Mouse (Mus musculus) adrenal gland, adult 18-20 months (tissue): ENCODE measurements around the gene Dnajb3. TPM values are rescaled to one million over a fixed set of nuclear protein-coding genes. Genes with fewer than 3 reads are reported as not detected.

Source experiments
- DNase-seq, 2 experiments: peaks; one replicate each; pipeline ENCODE4 v3.0.0; 2021 to 2022; ENCODE audit warnings: low spot score in 2 of 2
- long read RNA-seq, 2 experiments: library from polyadenylated mRNA; stranded (forward); transcript quantifications; one replicate each; pipeline ENCODE4 v2.0.0; 2021
- total RNA-seq, 2 experiments: library from RNA; stranded (reverse); gene quantifications; 1 replicate in 1 of 2; 2 replicates in 1 of 2; pipeline ENCODE4 v1.2.3; 2021

Gene Dnajb3
- 1 to 10 TPM; 2.2 to 3.1 TPM for total RNA-seq
- long read RNA-seq, experiment 1, partial matches to known transcripts: 0 of 3 reads
- long read RNA-seq, experiment 1, other reads (novel, unspliced or antisense): 0 of 3 reads
- long read RNA-seq, experiment 2, transcript Dnajb3-201 (1 exons, 1,051 nt): major isoform, 5 of 5 reads
- long read RNA-seq, experiment 2, partial matches to known transcripts: 0 of 5 reads
- long read RNA-seq, experiment 2, other reads (novel, unspliced or antisense): 0 of 5 reads

DNA sequence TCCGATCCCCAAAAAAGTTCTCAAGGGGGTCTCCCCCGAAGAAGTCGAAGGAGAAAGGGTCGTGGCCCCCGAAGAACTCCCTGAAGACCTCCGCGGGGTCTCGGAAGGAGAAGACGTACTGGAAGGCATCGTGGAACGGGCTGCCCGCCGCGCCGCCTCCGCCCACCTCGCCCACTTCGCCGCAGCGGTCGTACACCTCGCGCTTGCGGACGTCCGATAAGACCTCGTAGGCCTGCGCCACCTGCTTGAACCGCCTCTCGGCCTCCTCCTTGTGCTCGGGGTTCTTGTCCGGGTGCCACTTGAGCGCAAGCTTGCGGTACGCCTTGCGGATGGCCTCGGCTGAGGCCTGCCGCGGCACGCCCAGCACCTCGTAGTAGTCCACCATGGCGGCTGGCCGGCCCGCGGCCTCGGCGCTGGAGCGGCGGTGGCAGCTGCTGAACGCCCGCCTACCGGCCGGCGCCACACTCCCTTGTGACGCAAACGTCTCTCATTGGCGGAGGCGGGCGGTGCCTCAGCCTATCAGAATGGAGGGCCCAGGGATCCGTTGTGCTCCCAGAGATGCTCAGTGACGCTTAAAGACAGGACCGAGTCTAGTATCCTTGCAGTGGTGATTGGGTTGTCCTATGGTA, at the start of gene Dnajb3:
TSS of gene Dnajb3 (minus strand) at position 489 of the 629 bp plus-strand sequence.
- DNase-seq: peak; percentile 65 to 71

DNA sequence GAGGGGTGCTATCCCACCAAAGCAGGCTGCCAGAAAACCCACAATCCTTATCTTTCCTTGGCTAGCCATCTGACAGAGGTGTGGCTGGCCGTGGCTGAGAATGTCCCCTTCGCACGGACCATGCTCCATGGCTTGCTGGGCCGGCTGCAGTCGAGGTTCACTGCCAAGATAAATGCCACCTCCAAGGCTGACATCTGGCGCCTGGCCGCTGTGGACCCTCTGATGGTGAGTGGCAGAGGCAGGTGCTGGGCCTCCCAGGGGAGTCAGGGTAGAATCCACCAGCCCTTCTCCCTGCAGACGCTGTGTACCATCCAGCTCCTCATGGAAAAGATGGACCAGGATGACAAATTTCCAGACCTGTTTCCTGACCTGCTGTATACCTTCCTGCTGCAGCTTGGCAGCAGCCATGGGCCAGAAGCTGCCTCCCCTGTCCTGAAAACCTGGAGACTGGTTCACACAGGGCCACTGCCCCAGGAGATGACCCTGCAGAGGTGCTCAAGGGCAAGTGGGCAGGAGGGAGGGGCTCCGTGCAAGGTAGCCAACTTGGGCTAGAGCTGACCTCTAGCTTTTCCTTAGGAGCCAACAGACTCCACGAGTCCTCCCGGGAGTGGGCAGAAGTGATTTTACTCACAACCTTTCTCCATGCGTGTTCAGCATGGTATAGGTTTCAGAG, 49.3 kb upstream of the Dnajb3 start:
- no peak for DNase-seq

DNA sequence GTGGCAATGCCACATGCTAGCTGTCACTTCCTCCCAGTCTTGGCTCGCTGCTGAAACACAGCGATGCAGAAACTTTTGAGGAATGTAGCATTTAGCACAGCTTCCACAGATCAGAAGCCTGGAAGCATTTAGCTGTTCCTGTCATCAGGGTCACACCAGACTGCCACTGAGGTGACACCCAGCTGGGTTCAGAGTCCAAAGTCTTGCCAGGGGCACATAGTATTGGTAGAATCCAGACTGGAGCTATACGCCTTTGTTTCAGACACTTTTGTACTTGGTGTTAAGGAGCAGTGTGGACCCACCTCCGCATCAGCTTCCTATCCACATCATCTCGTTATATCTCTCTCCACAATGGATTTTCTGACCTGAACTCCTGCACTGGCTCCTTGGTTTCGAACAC, 48.0 kb upstream of the Dnajb3 start:
- DNase-seq: no peak

DNA sequence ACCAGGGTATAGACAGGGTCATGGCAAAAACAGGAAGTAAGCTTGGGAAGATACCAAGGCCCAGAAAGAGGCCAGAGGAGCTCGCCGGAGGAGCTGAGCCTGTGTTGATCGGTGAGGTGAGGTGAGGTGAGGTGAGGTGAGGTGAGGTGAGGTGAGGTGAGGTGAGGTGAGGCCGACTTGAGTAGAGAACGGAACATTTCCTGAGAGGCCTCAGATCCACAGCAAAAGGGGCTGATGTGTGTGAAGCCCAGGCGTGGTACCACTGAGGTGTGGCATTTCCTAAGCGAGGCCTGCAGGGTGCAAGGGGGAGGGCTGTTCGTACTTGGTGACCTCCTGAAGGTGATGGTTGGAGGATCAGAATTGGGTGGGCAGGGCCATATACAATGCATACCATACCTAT, 47.5 kb upstream of the Dnajb3 start:
- DNase-seq: no peak

DNA sequence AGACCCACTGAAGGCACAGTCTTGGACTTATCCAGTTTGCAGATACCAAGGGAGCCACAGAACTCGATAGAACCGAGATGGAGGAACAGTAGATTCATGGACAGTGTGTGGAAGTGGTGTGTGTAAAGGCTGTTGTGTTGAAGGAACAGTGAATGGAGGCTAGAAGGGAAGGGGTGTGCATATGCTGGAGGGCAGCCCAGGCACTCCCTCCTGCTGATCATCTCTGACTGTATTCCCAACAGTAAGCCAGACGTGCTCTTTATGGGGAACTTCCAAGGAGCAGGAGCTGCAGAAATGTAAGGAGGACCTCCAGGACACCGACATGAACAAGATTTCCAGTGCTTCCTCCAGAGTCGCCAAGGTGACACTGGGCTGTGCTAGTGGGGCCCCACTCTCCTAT, 44.4 kb upstream of the Dnajb3 start:
- no peak for DNase-seq

DNA sequence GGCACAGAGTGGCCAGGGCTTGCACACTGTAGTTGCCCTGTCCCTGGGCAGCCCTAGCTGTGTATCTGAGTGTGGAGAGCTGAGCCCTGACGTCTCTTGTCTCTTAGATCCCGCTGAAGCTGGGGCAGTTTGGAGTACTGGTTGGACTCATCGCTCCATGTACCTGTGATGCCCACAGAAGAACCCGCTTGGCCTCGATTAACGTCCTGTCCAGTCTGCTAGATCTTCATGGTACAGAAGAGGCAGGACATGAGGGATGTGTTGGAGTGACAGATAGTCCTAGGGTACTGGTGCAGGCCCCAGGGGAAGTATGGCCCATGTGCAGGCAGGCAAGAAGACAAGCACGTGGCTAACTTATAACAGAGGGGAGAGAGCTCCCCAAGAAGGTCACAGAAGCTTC, 44.0 kb upstream of the Dnajb3 start:
- no peak for DNase-seq

DNA sequence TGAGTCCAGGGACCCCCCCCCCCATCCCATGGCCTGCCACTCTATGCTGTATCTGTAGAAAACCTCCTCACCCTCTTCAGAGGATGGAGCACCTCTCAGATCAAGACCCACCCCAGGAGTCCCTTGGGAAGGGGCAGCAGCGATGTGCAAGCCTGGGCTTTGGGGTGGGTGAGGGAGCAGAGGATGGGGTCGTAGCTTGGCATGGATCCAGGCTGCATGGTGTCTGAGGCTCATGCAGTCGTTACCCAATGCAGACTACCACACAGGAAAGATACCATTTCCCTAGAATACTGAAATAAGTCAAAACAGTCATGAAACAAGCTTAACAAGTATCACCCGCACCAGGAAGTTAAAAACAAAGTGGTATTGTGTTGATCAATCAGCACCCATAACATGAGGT, 43.1 kb upstream of the Dnajb3 start:
- no peak for DNase-seq

DNA sequence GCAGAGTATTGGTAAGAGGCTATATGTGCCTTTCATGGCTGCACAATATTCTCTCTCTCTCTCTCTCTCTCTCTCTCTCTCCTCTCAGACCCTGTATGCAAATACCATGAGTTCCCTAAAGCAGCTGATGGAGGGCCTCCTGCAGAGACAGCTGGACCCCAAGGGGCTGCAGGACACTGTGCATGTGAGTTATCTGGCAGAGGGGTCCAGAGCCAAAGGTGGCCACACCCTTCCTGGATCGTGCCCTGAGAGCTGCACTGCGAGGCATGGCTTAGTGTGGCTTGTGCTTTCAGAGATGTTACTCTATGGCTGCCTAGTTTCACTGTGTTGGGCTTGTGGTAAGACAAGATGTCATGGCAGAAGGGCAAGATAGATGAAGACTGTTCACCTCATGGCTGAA, 42.1 kb upstream of the Dnajb3 start:
- DNase-seq: no peak

DNA sequence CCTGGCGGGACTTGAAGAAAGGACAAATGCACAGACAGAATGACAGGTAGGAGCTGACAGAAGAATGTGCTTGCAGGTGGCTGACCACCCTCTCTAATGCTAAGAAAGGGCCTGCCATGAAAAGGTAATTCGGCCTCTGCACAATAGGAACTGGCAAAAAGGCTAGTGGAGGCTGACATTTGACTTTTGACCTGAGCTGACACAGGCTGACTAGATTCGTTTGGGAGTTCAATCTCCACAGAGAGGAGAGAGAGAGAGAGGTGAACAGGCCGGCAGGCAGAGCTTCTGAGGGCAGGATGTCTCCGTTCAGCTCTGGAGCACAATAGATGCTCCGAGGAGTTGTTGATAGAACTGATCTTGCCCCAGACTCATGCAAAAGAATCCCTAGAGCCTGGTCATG, 40.8 kb upstream of the Dnajb3 start:
- DNase-seq: no peak

DNA sequence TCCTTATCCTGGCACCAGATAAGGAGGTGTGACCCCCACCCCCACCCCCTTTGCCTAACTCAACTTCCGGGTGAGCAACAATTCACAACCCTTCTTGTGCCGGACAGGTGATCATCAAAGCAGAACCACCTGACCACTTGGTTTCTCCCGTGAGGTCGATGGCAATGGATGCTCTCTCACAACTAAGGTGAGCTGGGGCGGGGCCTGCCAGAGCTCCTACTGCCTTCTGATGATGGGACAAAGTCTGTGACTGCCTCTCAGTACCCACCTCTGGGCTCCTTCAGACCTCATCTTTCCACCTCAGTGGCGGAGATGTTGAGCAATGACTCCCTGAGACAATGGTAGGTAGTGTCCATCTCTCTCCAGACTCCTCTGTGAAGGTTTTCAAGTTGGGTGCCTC, 40.3 kb upstream of the Dnajb3 start:
- no peak for DNase-seq

DNA sequence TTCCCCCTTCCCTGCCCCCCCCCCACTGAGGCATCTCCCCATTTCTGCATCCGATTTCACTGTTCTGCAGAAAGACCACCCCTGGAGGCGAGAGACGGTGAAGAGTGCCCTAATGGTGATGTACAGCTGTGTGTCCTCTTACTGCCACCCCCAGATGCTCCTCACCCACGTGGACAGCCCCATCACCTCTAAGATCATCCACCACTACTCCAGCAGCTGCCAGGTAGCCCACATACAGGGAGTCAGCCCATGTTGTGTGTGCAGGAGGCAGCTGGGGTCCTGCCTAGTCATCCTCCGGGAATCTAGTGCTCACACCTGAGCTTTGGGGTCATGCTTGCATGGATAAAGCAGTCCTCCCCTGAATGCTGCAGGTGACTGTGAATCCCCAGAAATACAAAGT, 38.3 kb upstream of the Dnajb3 start:
- DNase-seq: no peak

DNA sequence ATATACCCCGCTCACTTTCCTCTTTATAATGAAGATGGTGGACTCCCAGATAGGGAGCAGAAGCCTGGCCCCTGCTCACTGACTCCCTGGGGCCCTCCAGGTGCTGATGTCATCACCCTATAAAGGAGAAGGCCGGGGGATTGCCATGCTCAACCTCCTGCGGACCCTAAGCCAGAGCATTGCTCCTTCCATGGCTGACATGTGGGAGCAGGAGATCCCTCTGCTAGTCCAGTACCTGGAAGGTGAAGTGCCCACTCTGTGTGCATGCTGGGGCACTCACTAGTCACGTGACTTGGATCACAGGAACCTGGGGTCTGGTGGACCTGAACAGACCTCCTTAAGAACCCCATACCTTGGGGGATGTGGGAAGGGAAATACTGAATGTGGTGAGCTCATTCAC, 35.0 kb upstream of the Dnajb3 start:
- no peak for DNase-seq

DNA sequence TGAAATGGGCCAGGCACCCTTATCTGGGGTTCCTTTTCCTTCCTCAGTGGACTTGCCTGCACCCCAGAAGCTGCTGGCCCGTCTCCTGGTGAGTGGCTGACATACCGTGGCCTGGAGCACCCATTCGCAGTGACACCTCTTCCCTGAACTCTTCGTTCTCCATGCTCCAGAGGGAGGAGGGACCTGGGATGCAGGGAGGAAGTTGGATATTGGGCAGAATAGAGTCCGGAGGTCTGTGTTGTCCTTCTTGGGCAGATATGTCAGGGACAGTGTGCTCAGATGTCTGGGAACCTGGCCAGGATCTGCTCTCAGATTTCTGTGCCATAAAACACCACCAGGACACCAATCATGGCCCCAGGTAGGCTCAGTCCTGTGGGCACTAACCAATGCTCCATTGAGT, 34.5 kb upstream of the Dnajb3 start:
- DNase-seq: no peak

DNA sequence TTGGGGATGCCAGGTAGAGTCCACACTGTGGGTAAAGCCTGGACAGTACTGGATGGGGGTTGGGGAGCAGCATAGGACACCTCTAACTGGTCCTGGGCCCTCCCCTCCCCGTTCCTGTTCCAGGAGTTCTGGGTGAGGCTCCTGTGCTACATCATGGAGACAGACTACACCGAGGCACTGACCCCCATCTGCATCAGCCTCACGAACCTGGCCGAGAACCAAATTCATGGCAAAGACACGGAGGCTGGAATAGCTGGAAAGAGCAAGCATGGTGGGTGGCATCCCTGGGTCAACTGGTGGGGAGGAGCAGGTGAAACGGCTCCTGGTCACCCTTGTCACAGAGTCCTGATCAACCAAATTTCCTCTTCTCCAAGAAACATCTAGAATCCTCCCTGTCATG, 33.2 kb upstream of the Dnajb3 start:
- DNase-seq: no peak

DNA sequence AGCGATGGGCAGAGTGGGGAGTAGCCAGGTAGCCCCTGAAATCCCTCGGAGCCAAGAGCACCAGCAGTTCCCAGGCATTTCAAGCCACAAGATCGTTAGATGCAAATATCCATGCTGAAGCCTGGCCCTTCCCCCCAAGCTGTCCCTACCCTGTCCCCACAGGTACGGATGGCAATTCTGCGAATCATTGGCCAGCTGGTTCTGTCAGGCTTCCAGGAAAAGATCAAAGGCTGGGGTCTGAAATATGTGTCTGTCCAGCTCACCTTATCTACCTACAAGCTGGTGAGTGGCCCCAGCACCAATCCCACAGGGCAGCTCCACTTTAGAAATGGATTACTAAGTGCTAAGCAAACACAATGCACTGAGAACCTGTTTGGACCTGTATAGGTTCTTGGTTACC, 31.7 kb upstream of the Dnajb3 start:
- no peak for DNase-seq

DNA sequence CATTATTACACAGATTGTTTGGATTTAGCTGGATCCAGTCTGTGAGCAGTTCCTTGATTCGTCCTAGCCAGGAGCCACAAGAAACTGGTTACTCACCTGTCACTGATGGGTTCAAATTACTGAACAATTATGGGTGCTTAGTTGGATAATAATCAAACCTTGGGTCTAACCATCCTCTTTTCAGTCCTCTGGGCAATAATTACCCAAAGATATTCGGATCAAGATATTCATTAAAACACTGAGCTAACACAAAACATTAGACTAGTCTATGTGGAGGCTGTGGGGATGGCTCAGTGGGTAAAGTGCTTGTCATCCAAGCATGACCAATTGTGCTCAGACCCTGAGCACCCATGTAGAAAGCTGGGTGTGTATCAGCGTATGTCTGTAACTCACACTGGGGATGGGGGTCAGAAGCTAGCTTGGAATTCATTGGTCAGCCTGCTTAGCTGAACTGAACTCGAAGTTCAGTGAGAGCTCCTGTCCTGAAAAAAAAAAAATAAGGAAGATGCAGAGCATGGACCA, 30.4 kb upstream of the Dnajb3 start:
- DNase-seq: no peak

DNA sequence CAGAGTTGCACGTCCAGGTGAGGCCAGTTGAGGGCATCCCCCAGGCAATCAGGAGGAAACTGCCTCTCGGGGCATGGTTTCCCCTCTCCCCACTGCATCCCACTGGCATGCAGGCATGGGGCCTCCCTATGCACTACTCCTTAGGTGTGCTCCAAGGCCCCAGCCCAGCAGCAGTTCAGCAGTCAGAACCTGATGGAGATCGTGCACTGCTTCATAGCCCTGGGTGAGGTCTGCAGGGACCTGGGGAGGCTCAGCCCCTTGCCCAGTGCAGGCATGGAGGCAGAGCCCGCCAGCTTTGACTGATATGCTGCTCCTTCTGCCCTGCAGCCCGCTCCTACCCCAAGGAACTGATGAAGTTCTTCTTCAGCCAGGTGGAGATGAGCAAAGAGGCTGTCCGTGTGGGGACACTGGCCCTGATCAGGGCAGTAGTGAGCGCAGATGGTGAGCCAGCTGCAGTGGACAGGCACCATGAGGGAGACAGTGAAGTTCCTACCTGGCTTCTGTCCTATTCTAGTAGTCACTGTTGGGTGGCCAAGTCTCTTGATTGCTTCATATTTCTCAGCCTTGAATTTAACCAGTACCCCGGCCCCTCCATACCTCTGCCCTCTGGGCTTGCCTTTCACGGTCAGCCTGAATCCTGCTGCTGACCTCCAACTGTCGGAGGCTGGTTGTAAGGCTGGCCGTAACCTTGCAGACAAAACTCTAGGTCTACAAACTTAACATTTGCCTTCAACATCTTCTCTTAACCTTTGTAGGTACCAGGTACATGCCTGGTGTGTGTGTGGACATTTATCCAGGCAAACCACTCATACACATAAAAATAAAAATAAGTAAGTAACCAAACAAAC, 29.7 kb upstream of the Dnajb3 start:
- no peak for DNase-seq

DNA sequence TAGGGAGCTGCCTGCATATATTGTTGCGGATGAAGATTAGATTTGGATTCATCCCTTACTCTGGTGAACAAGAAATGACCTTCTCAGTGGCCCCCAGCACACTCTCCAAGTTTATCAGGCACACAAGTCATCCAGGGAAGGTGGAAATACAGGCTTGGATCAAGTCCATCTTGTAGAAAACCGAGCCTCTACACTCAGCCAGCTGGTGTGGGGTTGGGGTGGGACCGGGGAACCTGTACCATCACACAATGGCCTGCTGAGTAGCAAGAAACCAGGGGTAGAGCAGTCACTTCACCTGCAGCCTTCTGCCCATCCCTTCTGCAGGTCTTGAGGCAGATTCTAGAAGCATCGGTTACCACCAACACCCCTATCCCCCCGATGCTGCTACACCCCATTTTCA, 29.1 kb upstream of the Dnajb3 start:
- DNase-seq: no peak

DNA sequence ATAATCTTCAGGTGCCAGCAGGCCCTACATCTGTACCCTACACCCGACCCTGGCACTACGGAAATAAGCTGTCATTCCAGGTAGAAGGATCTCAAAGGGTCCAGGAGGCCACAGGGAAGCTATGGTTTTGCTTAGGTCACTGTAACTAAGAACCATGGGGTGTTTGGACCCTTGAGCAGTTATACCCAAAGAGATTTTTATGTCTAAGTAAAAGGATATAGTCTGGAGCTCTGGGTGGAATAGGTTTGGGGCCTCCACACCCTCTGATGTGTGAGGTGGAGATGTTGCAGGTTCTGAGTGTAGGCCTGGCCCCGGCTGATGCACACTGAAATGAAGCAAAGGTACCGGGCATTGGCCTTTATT, 28.6 kb upstream of the Dnajb3 start:
- no peak for DNase-seq

DNA sequence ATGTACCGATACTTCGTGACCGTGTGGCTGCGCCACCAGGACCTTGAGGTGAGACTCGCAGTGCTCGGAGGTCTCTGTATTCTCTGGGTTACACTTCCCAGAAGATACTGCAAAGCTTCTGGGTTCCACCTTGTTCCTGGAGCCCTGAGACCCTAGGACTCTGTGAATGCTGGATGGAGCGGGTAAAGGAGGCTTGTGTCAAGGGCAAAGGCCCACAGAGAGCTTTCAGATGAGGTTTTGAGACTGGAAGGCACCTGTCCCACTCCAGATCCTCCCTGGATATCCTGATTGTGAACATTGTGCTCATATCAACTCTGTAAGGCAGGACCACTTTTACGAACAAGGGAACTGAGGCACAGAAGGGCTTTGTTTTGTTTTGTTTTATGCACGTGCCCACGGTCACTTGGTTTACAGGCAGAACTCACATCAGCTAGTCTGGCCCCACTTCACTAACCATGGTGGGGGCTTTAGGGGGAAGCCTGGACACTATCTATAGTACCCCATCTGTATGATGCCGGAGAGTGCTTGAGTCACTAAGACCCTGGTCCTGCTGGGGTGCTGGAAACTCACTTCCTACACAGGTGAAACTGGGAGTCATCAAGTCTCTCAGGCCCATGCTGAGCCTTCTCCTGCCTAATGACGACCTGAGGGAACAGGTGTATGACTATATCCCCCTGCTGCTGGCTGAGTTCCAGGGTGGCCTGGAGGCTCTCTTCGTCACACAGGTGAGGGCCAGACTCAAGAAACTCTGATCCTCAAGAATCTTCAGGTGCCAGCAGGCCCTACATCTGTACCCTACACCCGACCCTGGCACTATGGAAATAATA, 28.1 kb upstream of the Dnajb3 start:
- DNase-seq: peak in 1 of 2 experiments; percentile 29
